10 mouse cellular contexts compared by ENCODE assay signal in the genomic region with DNA sequence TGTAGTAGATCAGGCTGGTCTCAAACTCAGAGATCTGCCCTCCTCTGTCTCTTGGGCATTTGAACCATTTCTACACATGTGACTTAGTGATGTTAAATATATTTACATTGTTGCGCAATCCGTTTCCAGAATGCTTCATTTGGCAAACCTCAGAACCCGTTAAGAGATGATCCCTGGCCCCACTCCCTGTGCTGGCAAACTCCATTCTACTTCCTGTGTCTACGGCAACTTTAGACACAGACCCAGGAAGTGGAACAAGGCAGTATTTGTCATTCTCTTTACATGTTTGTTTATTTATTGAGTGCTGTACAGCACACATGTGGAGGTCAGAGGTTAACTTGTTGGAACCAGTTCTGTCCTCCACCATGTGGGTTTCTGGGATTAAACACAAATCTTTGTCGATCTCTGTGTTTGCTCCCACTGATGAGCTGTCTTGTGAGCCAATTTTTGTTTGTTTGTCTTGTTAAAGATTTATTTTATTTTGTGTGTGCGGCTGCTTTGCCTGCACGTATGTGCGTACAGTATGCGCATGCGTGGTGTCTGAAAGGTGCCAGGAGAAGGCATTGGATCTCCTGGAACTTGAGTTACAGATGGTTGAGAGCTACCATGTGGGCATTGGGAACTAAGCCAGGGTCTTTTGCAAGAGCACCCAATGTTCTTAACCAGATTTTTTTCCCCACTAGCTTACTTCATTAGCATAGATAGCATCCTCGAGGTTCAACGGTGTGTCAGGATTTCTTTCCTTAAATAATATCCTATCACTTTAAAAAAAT. TPM values are rescaled to one million over a fixed set of nuclear protein-coding genes. Genes with fewer than 3 reads are reported as not detected.
DNase-seq lines count a peak whose midpoint lies in the region; ATAC-seq and TF ChIP-seq lines count a peak whose summit lies in the region.
"Had no signal": no experiment of that assay in that cellular context is flagged by ENCODE, and none has a peak within 500 bp of the region (broad histone marks: within the 10 kb centered on the region; RNA-seq: fewer than 3 reads in every experiment).

No protein-coding gene starts in this region.

- H3K79me2 ChIP-seq in C2C12 (ENCODE audit: control insufficient read depth, insufficient read depth) = no peaks in the 10 kb centered on the region

- no peaks in the 10 kb centered on the region for H3K36me3 ChIP-seq in intestine, embryonic 14.5 days (ENCODE audit: control insufficient read depth, insufficient read depth, low read length)
- no peaks in the 10 kb centered on the region for H3K36me3 ChIP-seq in intestine, postnatal 0 days (ENCODE audit: control insufficient read depth, insufficient read depth)
- H3K36me3 ChIP-seq in C2C12 (ENCODE audit: control insufficient read depth, insufficient read depth) = no peaks in the 10 kb centered on the region
- H3K36me3 ChIP-seq in forebrain, embryonic 16.5 days (ENCODE audit: control insufficient read depth, insufficient read depth) = no peaks in the 10 kb centered on the region
- H3K36me3 ChIP-seq in lung, embryonic 16.5 days (ENCODE audit: control insufficient read depth, insufficient read depth, low read length) = no peaks in the 10 kb centered on the region
- H3K36me3 ChIP-seq: heart, embryonic 15.5 days; neural tube, embryonic 13.5 days had no signal

- H3K79me3 ChIP-seq in C2C12 (ENCODE audit: low read depth) = no peaks in the 10 kb centered on the region

- DNase-seq in intestine, embryonic 14.5 days (ENCODE audit: low spot score) = no peak
- DNase-seq in Muller cell, postnatal 12 days (ENCODE audit: inconsistent ontology term) = no peak
- DNase-seq in frontal cortex, postnatal 36 days (ENCODE audit: low spot score in 2 of 2) = no peak

- no peak overlapping the region for H3K9ac ChIP-seq in intestine, embryonic 14.5 days (ENCODE audit: low read length)
- H3K9ac ChIP-seq in intestine, postnatal 0 days (ENCODE audit: low read depth, low read length) = no peak overlapping the region
- H3K9ac ChIP-seq in forebrain, embryonic 16.5 days (replicated peaks; ENCODE audit: low read depth, low read length) = no peak overlapping the region
- H3K9ac ChIP-seq in lung, embryonic 16.5 days (ENCODE audit: low read length) = no peak overlapping the region
- H3K9ac ChIP-seq: heart, embryonic 15.5 days; neural tube, embryonic 13.5 days had no signal

- no peaks in the 10 kb centered on the region for H3K4me1 ChIP-seq in intestine, embryonic 14.5 days (replicated peaks; ENCODE audit: control insufficient read depth, insufficient read depth, low read length)
- no peaks in the 10 kb centered on the region for H3K4me1 ChIP-seq in intestine, postnatal 0 days (replicated peaks; ENCODE audit: control insufficient read depth, insufficient read depth, low read length)
- H3K4me1 ChIP-seq in forebrain, embryonic 16.5 days (replicated peaks; ENCODE audit: control insufficient read depth, insufficient read depth, low read length) = 0 out of 2 replicates have a peak, but pooled peaks cover 4% of the 10 kb centered on the region
- H3K4me1 ChIP-seq in lung, embryonic 16.5 days (replicated peaks; ENCODE audit: control insufficient read depth, insufficient read depth, low read length) = no peaks in the 10 kb centered on the region
- H3K4me1 ChIP-seq: heart, embryonic 15.5 days; neural tube, embryonic 13.5 days had no signal

- no peaks in the 10 kb centered on the region for H3K9me3 ChIP-seq in intestine, embryonic 14.5 days (ENCODE audit: control insufficient read depth, low read length)
- H3K9me3 ChIP-seq in intestine, postnatal 0 days (ENCODE audit: control insufficient read depth) = no peaks in the 10 kb centered on the region
- no peaks in the 10 kb centered on the region for H3K9me3 ChIP-seq in forebrain, embryonic 16.5 days (ENCODE audit: control insufficient read depth, low read length)
- no peaks in the 10 kb centered on the region for H3K9me3 ChIP-seq in lung, embryonic 16.5 days (ENCODE audit: control insufficient read depth, low read length)
- H3K9me3 ChIP-seq: heart, embryonic 15.5 days; neural tube, embryonic 13.5 days had no signal

- no peak overlapping the region for H3K4me2 ChIP-seq in intestine, embryonic 14.5 days (ENCODE audit: low read length)
- H3K4me2 ChIP-seq in intestine, postnatal 0 days (replicated peaks; ENCODE audit: low read depth) = no peak overlapping the region
- peak overlapping the region; percentile 1 for H3K4me2 ChIP-seq in forebrain, embryonic 16.5 days (ENCODE audit: low read length)
- no peak overlapping the region for H3K4me2 ChIP-seq in lung, embryonic 16.5 days (ENCODE audit: low read depth, low read length)

- no peaks in the 10 kb centered on the region for H3K27me3 ChIP-seq in intestine, embryonic 14.5 days (replicated peaks; ENCODE audit: control insufficient read depth, insufficient read depth, low read length)
- no peaks in the 10 kb centered on the region for H3K27me3 ChIP-seq in intestine, postnatal 0 days (replicated peaks; ENCODE audit: control insufficient read depth, insufficient read depth, low read length)
- peaks cover 13% of the 10 kb centered on the region for H3K27me3 ChIP-seq in C2C12 (ENCODE audit: control insufficient read depth, insufficient read depth, insufficient read length)
- 0 out of 2 replicates have a peak, but pooled peaks cover 2% of the 10 kb centered on the region for H3K27me3 ChIP-seq in forebrain, embryonic 16.5 days (replicated peaks; ENCODE audit: control insufficient read depth, insufficient read depth, low read length)
- H3K27me3 ChIP-seq in lung, embryonic 16.5 days (ENCODE audit: control insufficient read depth, insufficient read depth, low read depth, low read length) = no peaks in the 10 kb centered on the region
- H3K27me3 ChIP-seq: neural tube, embryonic 13.5 days had no signal

- no peak overlapping the region for H3K4me3 ChIP-seq in intestine, embryonic 14.5 days (ENCODE audit: low read depth, low read length)
- H3K4me3 ChIP-seq in intestine, postnatal 0 days (ENCODE audit: low read depth, low read length) = no peak overlapping the region
- H3K4me3 ChIP-seq in C2C12 (ENCODE audit: insufficient read depth, poor library complexity, severe bottlenecking) = no peak overlapping the region
- H3K4me3 ChIP-seq in forebrain, embryonic 16.5 days (replicated peaks; ENCODE audit: low read length) = no peak overlapping the region
- H3K4me3 ChIP-seq in lung, embryonic 16.5 days (ENCODE audit: low read length) = no peak overlapping the region
- H3K4me3 ChIP-seq: heart, embryonic 15.5 days; neural tube, embryonic 13.5 days had no signal

- no peak overlapping the region for H3K27ac ChIP-seq in intestine, embryonic 14.5 days (ENCODE audit: low read depth)
- H3K27ac ChIP-seq in intestine, postnatal 0 days (ENCODE audit: low read depth, low read length) = no peak overlapping the region
- H3K27ac ChIP-seq in forebrain, embryonic 16.5 days (ENCODE audit: low read length) = no peak overlapping the region
- peak overlapping the region; percentile 2 for H3K27ac ChIP-seq in lung, embryonic 16.5 days (ENCODE audit: low read length)
- H3K27ac ChIP-seq: heart, embryonic 15.5 days had no signal

- TF ChIP-seq CTCF in intestine, postnatal 0 days (IDR thresholded peaks at IDR 0.05; ENCODE audit: low read depth) = no peak
- no peak for TF ChIP-seq CTCF in C2C12 (IDR thresholded peaks at IDR 0.05; ENCODE audit: control insufficient read depth, insufficient read depth, insufficient read length)

- H3ac ChIP-seq in C2C12 (ENCODE audit: control insufficient read depth, insufficient read length, low read depth) = no peak overlapping the region

- WGBS in intestine, embryonic 14.5 days = 78% methylated on average over 12 of the region's 12 CpGs
- WGBS in intestine, postnatal 0 days = 68% methylated on average over 12 of the region's 12 CpGs
- 72% methylated on average over 12 of the region's 12 CpGs for WGBS in forebrain, embryonic 16.5 days
- WGBS in lung, embryonic 16.5 days = 49% methylated on average over 12 of the region's 12 CpGs

- ATAC-seq in intestine, embryonic 14.5 days (replicated peaks; ENCODE audit: low FRiP score, low TSS enrichment, low read depth) = peak; percentile 37; the same call in 1 of the 2 replicates
- no peak for ATAC-seq in intestine, postnatal 0 days
- ATAC-seq in forebrain, embryonic 16.5 days = peak; percentile 39
- peak; percentile 72 for ATAC-seq in lung, embryonic 16.5 days (ENCODE audit: low read depth)
- no peak for ATAC-seq in inflammation-experienced regulatory T-cells, adult 6 months

TF ChIP-seq in C2C12, 6 proteins besides CTCF, POLR2A, EP300 and RAD21:
- TF ChIP-seq MYOG (IDR thresholded peaks at IDR 0.05; ENCODE audit: control insufficient read depth, extremely low read depth, insufficient read length) (no peak), CEBPB (IDR thresholded peaks at IDR 0.05; ENCODE audit: low read depth) (peak; percentile 73)

RNA-seq across cellular contexts. Expression of gene Ccdc177, which starts 30.5 kb away (rescaled TPM):
- 0.11 and 0.12 TPM in 2 replicates for polyA plus RNA-seq in intestine, embryonic 14.5 days (2014; fragmentation: Nextera tagmentation; extraction: Ambion mirVana)
- polyA plus RNA-seq in intestine, postnatal 0 days (2015; fragmentation: Nextera tagmentation; extraction: Ambion mirVana) = 0.03 and 0.10 TPM in 2 replicates
- polyA plus RNA-seq in C2C12 (2012; fragmentation: generic; extraction: Trizol) = not detected
- polyA plus RNA-seq in forebrain, embryonic 16.5 days (2015; fragmentation: Nextera tagmentation; extraction: Ambion mirVana) = 4.3 and 4.5 TPM in 2 replicates
- 0.06 TPM in 1 of 2 replicates, not detected in the other for polyA plus RNA-seq in lung, embryonic 16.5 days (2015; fragmentation: Nextera tagmentation; extraction: Ambion mirVana)
- polyA plus RNA-seq in inflammation-experienced regulatory T-cells, adult 6 months (2017; shearing (Covaris generic)) = not detected
- polyA plus RNA-seq: heart, embryonic 15.5 days had no signal

RNA-seq across cellular contexts. Expression of gene Plekhd1, which starts 37.6 kb away (rescaled TPM):
- 11.8 and 12.1 TPM in 2 replicates for polyA plus RNA-seq in intestine, embryonic 14.5 days (2014; fragmentation: Nextera tagmentation; extraction: Ambion mirVana)
- 1.5 and 1.9 TPM in 2 replicates for polyA plus RNA-seq in intestine, postnatal 0 days (2015; fragmentation: Nextera tagmentation; extraction: Ambion mirVana)
- polyA plus RNA-seq in C2C12 (2012; fragmentation: generic; extraction: Trizol) = 0.01 TPM
- polyA plus RNA-seq in forebrain, embryonic 16.5 days (2015; fragmentation: Nextera tagmentation; extraction: Ambion mirVana) = 0.63 and 1.5 TPM in 2 replicates
- 3.6 and 4.1 TPM in 2 replicates for polyA plus RNA-seq in lung, embryonic 16.5 days (2015; fragmentation: Nextera tagmentation; extraction: Ambion mirVana)
- 1 to 10 TPM in 2 of 3 experiments, not detected in 1; 1.5 to 2.4 TPM for polyA plus RNA-seq in inflammation-experienced regulatory T-cells, adult 6 months (2017; shearing (Covaris generic))

Comparison
In these comparisons a context has a peak if more than half of its experiments do, and no peak if none do; other contexts are left out.
1. ATAC-seq: peak in intestine, embryonic 14.5 days (single experiment), forebrain, embryonic 16.5 days (single experiment) and lung, embryonic 16.5 days (single experiment); none in intestine, postnatal 0 days (single experiment) and inflammation-experienced regulatory T-cells, adult 6 months (single experiment).